Mouse (Mus musculus): ENCODE measurements at regions not wholly inside any gene's neighbourhood (a gene's known extent, or its start where the extent isn't known, plus 50 kb on each side); places are given as distances from the start of the nearest gene placed in this dataset.
"Not testable (repeated sequence)": the region's sequence is repeated elsewhere in the genome, so short reads cannot be mapped to it uniquely, and the experiment has no call there.

- 18% methylated on average over 1 of the region's 1 CpGs for WGBS
Observed at GRCm38 (mm10) chr12:16358831-16359230, 251.9 kb downstream of the Lpin1 start.

GRCm38 (mm10) chr12:16354711-16355110, 256.1 kb downstream of the Lpin1 start:
- Histone ChIP-seq H3K36me3 (no peaks in the 10 kb centered on the region), H3K9me3 (no peaks in the 10 kb centered on the region), H3K27ac (no peak overlapping the region), H3K4me2 (replicated peaks) (no peak overlapping the region), H3K9ac (no peak overlapping the region), H3K4me1 (replicated peaks) (no peaks in the 10 kb centered on the region), H3K27me3 (replicated peaks) (no peaks in the 10 kb centered on the region), H3K4me3 (replicated peaks) (no peak overlapping the region)
- WGBS: 91% methylated on average over 1 of the region's 1 CpGs
- ATAC-seq: no peak

More at GRCm38 (mm10) chr12:16358831-16359230, 251.9 kb downstream of the Lpin1 start:
- Histone ChIP-seq H3K27ac (no peak overlapping the region), H3K27me3 (replicated peaks) (no peaks in the 10 kb centered on the region), H3K4me1 (replicated peaks) (no peaks in the 10 kb centered on the region), H3K9ac (no peak overlapping the region), H3K9me3 (no peaks in the 10 kb centered on the region), H3K4me2 (replicated peaks) (no peak overlapping the region), H3K4me3 (replicated peaks) (no peak overlapping the region), H3K36me3 (no peaks in the 10 kb centered on the region)
- ATAC-seq: no peak

GRCm38 (mm10) chr12:16351751-16352150, 259.0 kb downstream of the Lpin1 start:
- Histone ChIP-seq H3K4me2 (replicated peaks) (no peak overlapping the region), H3K9me3 (no peaks in the 10 kb centered on the region), H3K9ac (no peak overlapping the region), H3K36me3 (no peaks in the 10 kb centered on the region), H3K27me3 (replicated peaks) (no peaks in the 10 kb centered on the region), H3K27ac (no peak overlapping the region), H3K4me1 (replicated peaks) (no peaks in the 10 kb centered on the region), H3K4me3 (replicated peaks) (no peak overlapping the region)
- no peak for ATAC-seq

- no peak overlapping the region for H3K4me3 ChIP-seq (replicated peaks)
- H3K27me3 ChIP-seq (replicated peaks): no peaks in the 10 kb centered on the region
- no peak overlapping the region for H3K27ac ChIP-seq
- ATAC-seq: no peak
- H3K4me1 ChIP-seq (replicated peaks): no peaks in the 10 kb centered on the region
- no peaks in the 10 kb centered on the region for H3K9me3 ChIP-seq
- no peaks in the 10 kb centered on the region for H3K36me3 ChIP-seq
- no peak overlapping the region for H3K4me2 ChIP-seq (replicated peaks)
- H3K9ac ChIP-seq: no peak overlapping the region
Observed at GRCm38 (mm10) chr12:16349310-16349709, 261.5 kb downstream of the Lpin1 start.

GRCm38 (mm10) chr12:16344021-16344420, 266.7 kb downstream of the Lpin1 start:
- H3K9me3 ChIP-seq: no peaks in the 10 kb centered on the region
- no peak overlapping the region for H3K4me2 ChIP-seq (replicated peaks)
- H3K9ac ChIP-seq: no peak overlapping the region
- 84% methylated on average over 3 of the region's 3 CpGs for WGBS
- no peaks in the 10 kb centered on the region for H3K27me3 ChIP-seq (replicated peaks)
- ATAC-seq: no peak
- no peak overlapping the region for H3K4me3 ChIP-seq (replicated peaks)
- no peaks in the 10 kb centered on the region for H3K36me3 ChIP-seq
- no peaks in the 10 kb centered on the region for H3K4me1 ChIP-seq (replicated peaks)
- H3K27ac ChIP-seq: no peak overlapping the region

- H3K27ac ChIP-seq; ATAC-seq; H3K4me3 ChIP-seq (replicated peaks); H3K9me3 ChIP-seq; H3K4me1 ChIP-seq (replicated peaks); H3K4me2 ChIP-seq (replicated peaks); H3K9ac ChIP-seq; H3K36me3 ChIP-seq; H3K27me3 ChIP-seq (replicated peaks): not testable (repeated sequence)
- WGBS: 48% methylated on average over 2 of the region's 2 CpGs
Observed at GRCm38 (mm10) chr12:16342030-16342429, 268.7 kb downstream of the Lpin1 start.

- Histone ChIP-seq H3K36me3 (no peaks in the 10 kb centered on the region), H3K4me3 (replicated peaks) (no peak overlapping the region), H3K4me2 (replicated peaks) (no peak overlapping the region), H3K27me3 (replicated peaks) (no peaks in the 10 kb centered on the region), H3K27ac (no peak overlapping the region), H3K9ac (no peak overlapping the region), H3K4me1 (replicated peaks) (no peaks in the 10 kb centered on the region), H3K9me3 (no peaks in the 10 kb centered on the region)
- 88% methylated on average over 3 of the region's 3 CpGs for WGBS
- no peak for ATAC-seq
Observed at GRCm38 (mm10) chr12:16331456-16331855, 279.3 kb downstream of the Lpin1 start.

- no peak overlapping the region for H3K4me2 ChIP-seq (replicated peaks)
- 72% methylated on average over 2 of the region's 2 CpGs for WGBS
- H3K27me3 ChIP-seq (replicated peaks): no peaks in the 10 kb centered on the region
- ATAC-seq: no peak
- no peaks in the 10 kb centered on the region for H3K9me3 ChIP-seq
- H3K27ac ChIP-seq: no peak overlapping the region
- H3K4me3 ChIP-seq (replicated peaks): no peak overlapping the region
- no peaks in the 10 kb centered on the region for H3K36me3 ChIP-seq
- H3K4me1 ChIP-seq (replicated peaks): no peaks in the 10 kb centered on the region
- H3K9ac ChIP-seq: no peak overlapping the region
Observed at GRCm38 (mm10) chr12:16329129-16329528, 281.6 kb downstream of the Lpin1 start.

GRCm38 (mm10) chr12:16320536-16321402, 290.0 kb downstream of the Lpin1 start:
- ATAC-seq: no peak

GRCm38 (mm10) chr12:16308101-16308500, 302.7 kb downstream of the Lpin1 start:
- 85% methylated on average over 3 of the region's 3 CpGs for WGBS
- no peak for ATAC-seq
- H3K4me1 ChIP-seq (replicated peaks): no peaks in the 10 kb centered on the region
- no peak overlapping the region for H3K27ac ChIP-seq
- no peak overlapping the region for H3K4me2 ChIP-seq (replicated peaks)
- H3K36me3 ChIP-seq: no peaks in the 10 kb centered on the region
- H3K9ac ChIP-seq: no peak overlapping the region
- H3K4me3 ChIP-seq (replicated peaks): no peak overlapping the region
- H3K27me3 ChIP-seq (replicated peaks): no peaks in the 10 kb centered on the region
- no peaks in the 10 kb centered on the region for H3K9me3 ChIP-seq

More at GRCm38 (mm10) chr12:16320536-16321402, 290.0 kb downstream of the Lpin1 start:
- Histone ChIP-seq H3K4me1 (replicated peaks) (no peaks in the 10 kb centered on the region), H3K27ac (no peak overlapping the region), H3K9me3 (no peaks in the 10 kb centered on the region), H3K36me3 (no peaks in the 10 kb centered on the region), H3K9ac (no peak overlapping the region), H3K27me3 (replicated peaks) (no peaks in the 10 kb centered on the region), H3K4me3 (replicated peaks) (no peak overlapping the region), H3K4me2 (replicated peaks) (no peak overlapping the region)
- WGBS: 66% methylated on average over 9 of the region's 9 CpGs

GRCm38 (mm10) chr12:16304701-16305377, 305.9 kb downstream of the Lpin1 start:
- 87% methylated on average over 9 of the region's 9 CpGs for WGBS
- H3K36me3 ChIP-seq: no peaks in the 10 kb centered on the region
- H3K4me1 ChIP-seq (replicated peaks): no peaks in the 10 kb centered on the region
- no peak overlapping the region for H3K27ac ChIP-seq
- H3K27me3 ChIP-seq (replicated peaks): no peaks in the 10 kb centered on the region
- ATAC-seq: no peak
- no peak overlapping the region for H3K9ac ChIP-seq
- H3K4me3 ChIP-seq (replicated peaks): no peak overlapping the region
- no peak overlapping the region for H3K4me2 ChIP-seq (replicated peaks)
- no peaks in the 10 kb centered on the region for H3K9me3 ChIP-seq

GRCm38 (mm10) chr12:16285061-16285460, 325.7 kb downstream of the Lpin1 start:
- Histone ChIP-seq H3K4me3 (replicated peaks) (no peak overlapping the region), H3K36me3 (no peaks in the 10 kb centered on the region), H3K4me1 (replicated peaks) (no peaks in the 10 kb centered on the region), H3K9me3 (no peaks in the 10 kb centered on the region), H3K9ac (no peak overlapping the region), H3K27ac (no peak overlapping the region), H3K27me3 (replicated peaks) (no peaks in the 10 kb centered on the region), H3K4me2 (replicated peaks) (no peak overlapping the region)
- 81% methylated on average over 5 of the region's 5 CpGs for WGBS
- ATAC-seq: no peak

GRCm38 (mm10) chr12:16279146-16279545, 331.6 kb downstream of the Lpin1 start:
- Histone ChIP-seq H3K36me3 (no peaks in the 10 kb centered on the region), H3K27me3 (replicated peaks) (no peaks in the 10 kb centered on the region), H3K4me3 (replicated peaks) (no peak overlapping the region), H3K9me3 (no peaks in the 10 kb centered on the region), H3K9ac (no peak overlapping the region), H3K4me2 (replicated peaks) (no peak overlapping the region), H3K4me1 (replicated peaks) (no peaks in the 10 kb centered on the region), H3K27ac (no peak overlapping the region)
- 72% methylated on average over 2 of the region's 2 CpGs for WGBS
- ATAC-seq: no peak
